In the genomic region with DNA sequence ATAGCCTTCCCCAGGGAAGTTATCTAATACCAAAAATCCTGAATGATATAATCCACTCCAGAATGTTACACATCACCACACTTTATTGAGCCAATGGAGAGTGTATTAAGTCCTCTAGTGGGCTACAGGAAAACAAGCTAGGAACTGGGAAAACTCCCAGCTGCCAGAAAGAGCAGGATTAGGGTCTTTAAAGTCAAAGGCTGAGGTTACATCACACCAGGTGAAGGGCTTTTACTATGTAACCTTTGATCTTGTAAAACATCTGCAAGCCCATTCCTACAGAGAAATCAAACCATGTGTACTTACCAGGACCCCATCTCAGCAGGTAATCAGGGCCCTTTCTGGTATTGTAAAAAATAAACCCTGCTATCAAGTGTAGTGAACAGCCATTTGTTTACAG, we compare ENCODE assay signal across 29 mouse cellular contexts. TPM values are rescaled to one million over a fixed set of nuclear protein-coding genes. Genes with fewer than 3 reads are reported as not detected.
"Had no signal": no experiment of that assay in that cellular context is flagged by ENCODE, and none has a peak within 500 bp of the region (broad histone marks: within the 10 kb centered on the region; RNA-seq: fewer than 3 reads in every experiment).

No protein-coding gene starts in this region.

- H3K36me3 ChIP-seq: heart, embryonic 13.5 days; heart, embryonic 15.5 days; hindbrain, embryonic 13.5 days; hindbrain, embryonic 15.5 days; intestine, embryonic 15.5 days; kidney, embryonic 15.5 days; liver, embryonic 13.5 days; liver, embryonic 15.5 days had no signal

- H3K27ac ChIP-seq: heart, adult 2 months; heart, embryonic 13.5 days; heart, embryonic 15.5 days; hindbrain, embryonic 13.5 days; hindbrain, embryonic 15.5 days; hindbrain, postnatal 0 days; intestine, embryonic 15.5 days; kidney, embryonic 15.5 days; kidney, postnatal 0 days; layer of hippocampus, adult 2 months; left cerebral cortex, adult 2 months; liver, embryonic 13.5 days; liver, embryonic 15.5 days had no signal

- H3K9me3 ChIP-seq: heart, embryonic 13.5 days; heart, embryonic 15.5 days; hindbrain, embryonic 13.5 days; hindbrain, embryonic 15.5 days; intestine, embryonic 15.5 days; kidney, embryonic 15.5 days; liver, embryonic 13.5 days; liver, embryonic 15.5 days had no signal

- H3K4me1 ChIP-seq: heart, embryonic 13.5 days; heart, embryonic 15.5 days; hindbrain, embryonic 13.5 days; hindbrain, embryonic 15.5 days; intestine, embryonic 15.5 days; kidney, embryonic 15.5 days; liver, embryonic 13.5 days; liver, embryonic 15.5 days had no signal

- H3K4me3 ChIP-seq: heart, adult 2 months; heart, embryonic 13.5 days; heart, embryonic 15.5 days; hindbrain, embryonic 13.5 days; hindbrain, embryonic 15.5 days; intestine, embryonic 15.5 days; kidney, embryonic 15.5 days; layer of hippocampus, adult 2 months; left cerebral cortex, adult 2 months; liver, embryonic 13.5 days; liver, embryonic 15.5 days had no signal

- DNase-seq: gastrocnemius, postnatal 14 days; gastrocnemius, postnatal 36 days; heart, adult 11 months; heart, adult 2 months; heart, postnatal 14 days; heart, postnatal 36 days; kidney, adult 2 months; kidney, adult 9 months; kidney, postnatal 25 days; kidney, postnatal 4 days; liver; liver, embryonic 13.5 days; liver, postnatal 0 days had no signal

- ATAC-seq: hindbrain, postnatal 0 days; inflammation-experienced regulatory T-cells, adult 6 months; intestine, embryonic 15.5 days; intestine, postnatal 0 days; liver, postnatal 0 days had no signal

- H3K27me3 ChIP-seq: heart, embryonic 13.5 days; heart, embryonic 15.5 days; hindbrain, embryonic 13.5 days; hindbrain, embryonic 15.5 days; intestine, embryonic 15.5 days; kidney, embryonic 15.5 days; liver, embryonic 13.5 days; liver, embryonic 15.5 days had no signal

- H3K9ac ChIP-seq: heart, embryonic 13.5 days; heart, embryonic 15.5 days; hindbrain, embryonic 13.5 days; hindbrain, embryonic 15.5 days; intestine, embryonic 15.5 days; kidney, embryonic 15.5 days; liver, embryonic 13.5 days; liver, embryonic 15.5 days; liver, postnatal 0 days had no signal

- H3K4me2 ChIP-seq: heart, embryonic 11.5 days; heart, embryonic 13.5 days; heart, embryonic 15.5 days; hindbrain, embryonic 13.5 days; hindbrain, embryonic 15.5 days; intestine, embryonic 15.5 days; kidney, embryonic 15.5 days; liver, embryonic 13.5 days; liver, embryonic 15.5 days had no signal

RNA-seq across cellular contexts. Expression of a gene that starts 28.6 kb away (rescaled TPM):
- total RNA-seq: gastrocnemius, adult 8-10 months; hematopoietic stem cell, adult 5-6 weeks had no signal
- polyA plus RNA-seq: inflammation-experienced regulatory T-cells, adult 6 months had no signal
